In genomic region chr13:4190904-4191303, GRCm38 (mm10) we compare ENCODE assay signal across 8 mouse cellular contexts. TPM values are rescaled to one million over a fixed set of nuclear protein-coding genes. Genes with fewer than 3 reads are reported as not detected.
DNase-seq lines count a peak whose midpoint lies in the region; ATAC-seq lines count a peak whose summit lies in the region.

Akr1c13 (plus strand) TSS chr13:4191150.

- 0 out of 2 replicates have a peak, but pooled peaks have one; percentile 42 for ATAC-seq in forebrain, embryonic 11.5 days (replicated peaks; ENCODE audit: low FRiP score)
- ATAC-seq in common myeloid progenitor, adult 5-6 weeks (replicated peaks; ENCODE audit: low read depth, poor library complexity, severe bottlenecking) = peak; percentile 98
- ATAC-seq in liver, embryonic 11.5 days (replicated peaks; ENCODE audit: low FRiP score) = peak; percentile 75

- 75% methylated on average over 3 of the region's 3 CpGs for WGBS in forebrain, embryonic 11.5 days
- WGBS in forebrain, embryonic 10.5 days = 78% methylated on average over 3 of the region's 3 CpGs
- 39% methylated on average over 3 of the region's 3 CpGs for WGBS in liver, embryonic 11.5 days

- no peaks in the 10 kb centered on the region for H3K27me3 ChIP-seq in forebrain, embryonic 11.5 days (ENCODE audit: control insufficient read depth, insufficient read depth, low read length)
- no peaks in the 10 kb centered on the region for H3K27me3 ChIP-seq in forebrain, embryonic 10.5 days (ENCODE audit: poor library complexity, severe bottlenecking)
- no peaks in the 10 kb centered on the region for H3K27me3 ChIP-seq in liver, embryonic 11.5 days (replicated peaks; ENCODE audit: control insufficient read depth, insufficient read depth, low read length)

- H3K4me3 ChIP-seq in forebrain, embryonic 11.5 days (ENCODE audit: low read depth, low read length) = no peak within 1 kb of the TSS
- H3K4me3 ChIP-seq in forebrain, embryonic 10.5 days = no peak within 1 kb of the TSS
- H3K4me3 ChIP-seq in liver, embryonic 11.5 days (ENCODE audit: low read depth, low read length) = no peak within 1 kb of the TSS

- H3K9ac ChIP-seq in forebrain, embryonic 11.5 days (ENCODE audit: low read length) = no peak within 1 kb of the TSS
- no peak within 1 kb of the TSS for H3K9ac ChIP-seq in liver, embryonic 11.5 days (ENCODE audit: low read depth, low read length)

- no peaks in the 10 kb centered on the region for H3K9me3 ChIP-seq in forebrain, embryonic 11.5 days (ENCODE audit: control insufficient read depth, low read length)
- no peaks in the 10 kb centered on the region for H3K9me3 ChIP-seq in forebrain, embryonic 10.5 days
- no peaks in the 10 kb centered on the region for H3K9me3 ChIP-seq in liver, embryonic 11.5 days (ENCODE audit: control insufficient read depth, low read length)

- no peak for DNase-seq in forebrain, embryonic 11.5 days (ENCODE audit: low spot score)
- DNase-seq in forebrain, embryonic 10.5 days (ENCODE audit: extremely low spot score, low spot score) = no peak
- peak; percentile 94 for DNase-seq in 416B (ENCODE audit: low read depth)
- DNase-seq in liver, embryonic 11.5 days (ENCODE audit: low spot score) = no peak
- peak; percentile 5 for DNase-seq in retina, postnatal 7 days (ENCODE audit: low read depth, low spot score)
- DNase-seq in cerebellum, adult 11 months = no peak
- DNase-seq in frontal cortex, postnatal 10 days (ENCODE audit: low spot score in 2 of 2) = no peak

- no peaks in the 10 kb centered on the region for H3K36me3 ChIP-seq in forebrain, embryonic 11.5 days (ENCODE audit: control insufficient read depth, insufficient read depth, low read length)
- no peaks in the 10 kb centered on the region for H3K36me3 ChIP-seq in forebrain, embryonic 10.5 days (replicated peaks)
- H3K36me3 ChIP-seq in liver, embryonic 11.5 days (ENCODE audit: control insufficient read depth, insufficient read depth, low read length) = no peaks in the 10 kb centered on the region

- no peak within 1 kb of the TSS for H3K27ac ChIP-seq in forebrain, embryonic 11.5 days (ENCODE audit: low read depth, low read length)
- no peak within 1 kb of the TSS for H3K27ac ChIP-seq in forebrain, embryonic 10.5 days
- H3K27ac ChIP-seq in liver, embryonic 11.5 days (ENCODE audit: low read depth, low read length) = no peak within 1 kb of the TSS

- H3K4me1 ChIP-seq in forebrain, embryonic 11.5 days (replicated peaks; ENCODE audit: control insufficient read depth, insufficient read depth, low read length) = no peaks in the 10 kb centered on the region
- no peaks in the 10 kb centered on the region for H3K4me1 ChIP-seq in forebrain, embryonic 10.5 days
- H3K4me1 ChIP-seq in liver, embryonic 11.5 days (replicated peaks; ENCODE audit: control insufficient read depth, insufficient read depth, low read length) = no peaks in the 10 kb centered on the region

- no peak within 1 kb of the TSS for H3K4me2 ChIP-seq in forebrain, embryonic 11.5 days (ENCODE audit: low read depth, low read length, severe bottlenecking)
- H3K4me2 ChIP-seq in liver, embryonic 11.5 days = peak within 1 kb of the TSS; percentile 21; the same call in 1 of the 2 replicates

RNA-seq across cellular contexts. Expression of gene Akr1c13, which starts in this region (rescaled TPM):
- 0.35 and 0.75 TPM in 2 replicates for polyA plus RNA-seq in forebrain, embryonic 11.5 days (2014; fragmentation: Nextera tagmentation; extraction: Ambion mirVana)
- 0.21 and 0.52 TPM in 2 replicates for polyA plus RNA-seq in forebrain, embryonic 10.5 days (2016; fragmentation: Nextera tagmentation; extraction: Ambion mirVana)
- total RNA-seq in common myeloid progenitor, adult 5-6 weeks (2017) = 37.3 and 50.4 TPM in 2 replicates
- 29.3 and 32.8 TPM in 2 replicates for polyA plus RNA-seq in liver, embryonic 11.5 days (2014; fragmentation: Nextera tagmentation; extraction: Ambion mirVana)

Comparison
In these comparisons a context has a peak if more than half of its experiments do, and no peak if none do; other contexts are left out.
1. RNA of gene Akr1c13 (polyA plus RNA-seq): 29.3 to 32.8 TPM in liver, embryonic 11.5 days; 0.21 to 0.52 TPM in forebrain, embryonic 10.5 days and 0.35 to 0.75 TPM in forebrain, embryonic 11.5 days; every median in the first group is over 10 times any median in the second.
2. Peak in ATAC-seq in forebrain, embryonic 11.5 days; RNA of the gene not detected or under 1 TPM.
3. ATAC-seq: peak in every context shown above with its lines; median percentile 98 in common myeloid progenitor, adult 5-6 weeks; 75 in liver, embryonic 11.5 days; 42 in forebrain, embryonic 11.5 days.
4. DNase-seq: peak in 416B (single experiment) and retina, postnatal 7 days (single experiment); none in forebrain, embryonic 11.5 days (single experiment), forebrain, embryonic 10.5 days (single experiment), liver, embryonic 11.5 days (single experiment), cerebellum, adult 11 months (single experiment) and frontal cortex, postnatal 10 days (0 of 2).